Mouse (Mus musculus): ENCODE data around the gene Flna.

Gene Flna

DNA sequence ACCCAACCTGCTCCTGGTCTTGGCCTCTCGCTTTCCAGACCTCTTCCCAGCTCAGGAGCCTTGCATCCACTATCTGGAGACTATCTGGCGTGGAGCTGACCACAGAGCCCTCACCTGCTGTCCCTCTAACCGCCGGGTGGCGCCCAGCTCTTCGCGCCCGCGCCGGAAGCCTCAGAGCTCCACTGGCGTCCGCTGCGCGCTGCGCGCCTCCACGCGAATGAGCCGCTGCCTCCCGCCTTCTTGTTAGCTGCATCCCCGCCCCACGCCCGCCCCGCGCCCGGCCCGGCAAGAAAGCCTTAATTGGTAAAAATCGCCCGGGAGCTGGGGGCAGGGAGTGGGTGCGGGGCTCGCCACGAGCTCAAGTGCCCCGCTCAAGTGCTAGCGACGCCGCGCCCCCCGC is at the start of gene Flna:
Gene Flna, minus strand, starts transcription at position 206 of the 400 bp plus-strand sequence.
- CTCF ChIA-PET = interaction anchor here (0.5 kb wide), 1 partner anchor 16 kb away, joined by 3 read pairs; no protein-coding TSS in a partner anchor

DNA sequence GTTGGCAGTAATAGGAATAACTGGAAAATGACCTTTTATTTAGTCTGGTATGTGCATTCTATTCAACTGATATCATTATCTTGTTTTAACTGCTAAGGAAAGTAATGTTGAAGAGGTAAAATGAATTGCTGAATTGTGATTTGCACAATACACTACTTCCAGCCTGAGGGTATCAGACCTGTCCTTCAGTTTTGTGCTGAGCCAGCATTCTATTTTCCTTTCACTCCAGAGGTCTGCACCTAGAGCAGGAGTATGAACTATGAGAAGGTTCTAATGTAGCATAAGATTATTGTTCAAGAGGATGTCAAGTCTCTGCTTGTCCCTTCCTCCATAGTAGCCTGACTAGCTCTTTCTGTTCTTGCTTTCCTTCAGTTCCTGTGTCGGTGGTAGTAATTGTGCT is 48.7 kb upstream of the Flna start:
- CTCF ChIA-PET = no interaction called here

DNA sequence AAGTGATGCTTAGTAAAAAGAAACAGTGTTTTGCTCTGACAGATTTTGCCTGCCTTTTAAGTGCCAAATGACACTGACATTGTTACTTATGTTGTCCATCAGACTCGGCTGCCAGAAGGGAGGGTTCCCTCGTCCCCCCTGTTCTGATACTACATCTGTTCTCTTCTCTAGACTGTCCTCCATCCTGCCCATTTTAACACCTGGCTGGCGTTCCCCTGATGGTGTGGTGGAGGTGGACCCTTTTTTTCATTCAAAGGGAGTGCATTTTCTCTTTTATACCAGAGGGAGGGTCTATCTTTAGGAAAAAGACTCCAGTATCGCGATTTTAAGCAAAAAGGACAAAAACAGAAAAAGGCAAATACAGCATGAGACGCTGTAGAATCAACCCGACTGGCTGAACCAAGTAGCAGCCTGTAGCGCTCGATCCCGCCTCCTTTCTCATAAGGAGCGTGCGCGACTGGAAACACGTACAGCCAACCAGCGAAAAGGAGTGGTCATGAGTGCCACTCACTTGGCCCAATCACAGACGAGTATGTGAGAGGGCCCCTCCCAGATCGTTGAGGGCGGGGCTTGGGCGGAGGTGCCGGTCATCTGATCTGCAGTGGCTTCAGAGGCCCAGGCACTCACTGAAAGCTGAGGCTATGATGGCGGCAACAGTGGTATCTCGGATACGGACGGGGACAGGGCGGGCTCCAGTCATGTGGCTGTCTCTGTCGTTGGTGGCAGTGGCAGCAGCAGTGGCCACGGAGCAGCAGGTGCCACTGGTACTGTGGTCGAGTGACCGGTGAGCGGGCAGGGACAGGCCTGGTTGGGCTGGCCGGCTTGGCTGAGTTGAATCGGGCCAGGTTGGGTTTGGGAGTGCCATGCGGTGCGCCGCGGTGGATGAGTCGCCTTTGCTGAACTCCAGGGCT is 47.2 kb upstream of the Flna start, which contains the start of gene Atp6ap1:
Gene Atp6ap1, plus strand, starts transcription at position 560 of the 911 bp plus-strand sequence.
- CTCF ChIA-PET = interaction anchor here (0.5 kb wide), 1 partner anchor 133 kb away, joined by 4 read pairs; no protein-coding TSS in a partner anchor

DNA sequence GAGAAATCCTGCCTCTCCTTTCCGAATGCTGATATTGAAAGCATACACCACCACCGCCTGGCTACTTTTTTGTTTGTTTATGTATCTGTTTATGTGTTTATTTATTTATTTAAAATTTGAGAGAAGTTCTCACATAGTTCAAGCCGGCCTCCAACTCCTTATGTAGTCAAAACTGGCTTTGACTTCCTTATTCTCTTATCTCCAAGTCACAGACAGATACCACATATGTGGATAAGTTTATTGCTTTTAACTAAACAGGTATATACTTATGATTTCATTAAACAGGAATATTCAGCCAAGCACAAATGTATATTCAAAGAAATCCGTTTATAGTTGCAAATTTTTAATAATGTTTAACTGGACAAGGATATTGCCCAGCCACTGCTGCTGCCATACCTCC is 43.8 kb upstream of the Flna start:
- CTCF ChIA-PET = no interaction called here

DNA sequence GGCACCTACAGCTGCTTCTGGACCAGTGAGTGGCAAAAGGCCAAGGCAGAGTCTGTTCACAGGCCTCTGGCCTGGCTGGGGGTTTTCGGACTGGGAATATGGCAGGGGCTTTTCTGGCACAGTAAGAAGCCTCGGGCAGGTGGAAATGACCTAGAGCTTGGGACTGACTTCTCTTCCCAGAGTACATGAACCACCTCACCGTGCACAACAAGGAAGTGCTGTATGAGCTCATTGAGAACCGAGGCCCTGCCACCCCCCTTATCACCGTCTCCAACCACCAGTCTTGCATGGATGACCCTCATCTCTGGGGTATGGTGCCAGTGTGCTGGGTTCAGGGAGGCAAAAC is 33.4 kb upstream of the Flna start:
- CTCF ChIA-PET = no interaction called here

DNA sequence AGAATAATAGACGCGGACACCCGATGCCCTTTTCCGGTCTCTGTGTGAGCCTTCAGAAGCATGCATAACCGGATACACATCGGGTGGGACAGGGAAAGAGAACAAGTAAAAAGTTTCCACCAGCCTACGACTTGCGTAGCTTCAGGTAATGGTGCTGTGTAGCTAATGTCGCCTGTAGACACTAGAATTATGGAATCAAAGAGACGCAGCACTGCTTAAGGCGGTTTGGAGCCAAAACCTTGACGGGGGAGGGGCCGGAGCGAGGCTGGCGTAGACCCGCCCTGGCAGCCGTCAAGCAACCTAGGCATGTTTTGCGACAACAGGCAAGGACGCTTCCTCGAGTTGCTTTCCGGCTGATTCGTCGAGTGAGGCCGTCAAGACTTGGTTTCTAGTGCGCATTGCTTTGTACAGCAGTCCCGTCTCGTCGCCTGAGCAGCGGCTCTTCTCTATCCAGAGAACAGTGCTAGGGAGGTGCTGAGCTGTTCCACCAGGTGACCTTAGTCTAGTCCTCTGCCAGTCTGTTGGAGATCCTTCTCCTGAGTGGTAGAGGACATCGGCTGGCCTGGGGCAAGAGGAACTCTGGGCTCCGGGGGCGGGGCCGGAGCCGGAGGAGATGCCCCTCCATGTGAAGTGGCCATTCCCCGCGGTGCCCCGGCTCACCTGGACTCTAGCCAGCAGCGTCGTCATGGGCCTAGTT is 32.9 kb upstream of the Flna start:
- CTCF ChIA-PET = no interaction called here

DNA sequence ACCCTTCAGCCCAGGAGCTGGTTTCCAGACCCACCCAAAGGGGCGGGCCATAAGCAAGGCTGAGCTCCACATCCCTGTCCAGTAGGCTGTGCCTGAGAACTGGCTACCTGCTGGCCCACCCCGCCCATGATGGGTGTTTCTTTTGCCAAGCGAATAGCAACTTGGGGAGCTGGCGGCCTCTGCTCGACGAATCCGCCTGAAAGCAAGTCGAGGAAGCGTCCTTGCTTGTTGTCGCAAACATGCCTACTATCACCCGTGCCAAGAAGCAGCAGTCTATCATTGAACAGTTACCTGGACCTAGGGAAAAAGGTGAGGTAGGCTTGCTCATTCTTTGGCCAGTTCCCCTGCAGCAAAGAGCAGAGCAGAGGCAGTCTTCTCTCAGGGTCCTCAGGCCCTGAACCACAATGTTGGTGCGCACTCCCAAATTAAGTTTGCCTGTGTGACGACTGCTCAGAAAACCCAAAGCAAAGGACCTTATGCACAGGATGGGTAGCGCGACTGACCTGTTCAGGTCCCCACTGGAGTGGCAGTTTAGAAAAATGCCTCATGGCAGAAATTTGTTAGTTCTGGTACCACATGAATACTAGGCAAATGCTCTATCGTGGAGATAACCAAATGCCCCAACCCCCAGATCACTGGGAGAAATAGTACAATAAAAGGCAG is 32.2 kb upstream of the Flna start, which contains the start of the genes Taz and Dnase1l1:
Gene Taz, plus strand, starts transcription at position 181 of the 663 bp plus-strand sequence.
Gene Dnase1l1, minus strand, starts transcription at position 606 of the 663 bp plus-strand sequence.
- CTCF ChIA-PET = interaction anchor here (1.2 kb wide), 1 partner anchor 11 kb away, joined by 4 read pairs; the partner anchor contains the start of gene Rpl10

DNA sequence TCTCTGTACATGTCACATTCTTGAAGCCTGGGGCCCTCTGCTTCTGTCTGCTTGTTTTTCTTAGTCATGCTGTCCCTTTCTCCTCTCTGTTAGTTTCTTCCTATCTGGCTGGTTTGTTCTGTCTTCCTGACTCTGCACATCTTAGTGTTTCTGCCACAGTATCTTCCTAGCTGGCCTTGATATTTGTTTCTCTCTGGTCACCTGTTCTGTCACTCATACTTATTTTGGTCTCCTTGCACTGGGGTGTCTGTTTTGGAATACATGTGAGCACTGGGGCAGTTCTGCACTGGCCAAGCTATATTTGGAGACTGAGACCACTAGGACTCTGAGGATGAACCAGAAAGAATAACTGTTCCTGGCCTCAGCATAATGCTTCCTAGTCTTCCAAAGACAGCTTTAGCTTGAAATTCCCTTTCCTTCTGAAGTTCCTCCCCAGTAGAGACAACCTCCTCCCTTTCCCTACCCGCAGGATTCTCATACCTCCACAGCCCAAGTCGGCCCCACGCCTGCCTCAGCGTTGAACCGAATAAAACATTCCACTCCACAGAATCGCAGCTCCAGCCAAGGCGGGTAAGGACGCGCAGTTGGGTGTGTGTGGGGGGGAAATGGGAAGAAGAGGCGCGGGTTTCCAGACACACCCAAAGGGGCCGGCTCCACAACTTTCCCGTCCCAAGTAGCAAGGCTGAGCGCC is 31.6 kb upstream of the Flna start:
- CTCF ChIA-PET = interaction anchor here (1.2 kb wide), 1 partner anchor 10 kb away, joined by 4 read pairs; the partner anchor contains the start of gene Rpl10

DNA sequence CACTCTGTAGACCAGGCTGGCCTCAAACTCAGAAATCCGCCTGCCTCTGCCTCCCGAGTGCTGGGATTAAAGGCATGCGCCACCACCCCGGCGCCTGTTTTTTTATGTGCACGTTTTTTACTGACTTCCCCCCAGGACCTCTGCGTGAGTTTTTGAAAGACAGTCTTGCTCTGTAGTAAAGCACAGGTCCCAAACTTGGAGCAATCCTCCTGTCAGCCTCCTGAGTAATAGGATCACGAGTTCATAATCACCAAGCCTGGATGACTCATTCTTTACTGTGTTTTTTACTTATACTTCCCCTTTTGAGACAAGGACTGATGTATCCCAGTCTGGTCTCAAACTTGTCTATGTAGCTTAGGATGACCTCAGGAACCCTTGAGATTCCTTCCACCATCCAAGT is 28.3 kb upstream of the Flna start:
- CTCF ChIA-PET = no interaction called here

DNA sequence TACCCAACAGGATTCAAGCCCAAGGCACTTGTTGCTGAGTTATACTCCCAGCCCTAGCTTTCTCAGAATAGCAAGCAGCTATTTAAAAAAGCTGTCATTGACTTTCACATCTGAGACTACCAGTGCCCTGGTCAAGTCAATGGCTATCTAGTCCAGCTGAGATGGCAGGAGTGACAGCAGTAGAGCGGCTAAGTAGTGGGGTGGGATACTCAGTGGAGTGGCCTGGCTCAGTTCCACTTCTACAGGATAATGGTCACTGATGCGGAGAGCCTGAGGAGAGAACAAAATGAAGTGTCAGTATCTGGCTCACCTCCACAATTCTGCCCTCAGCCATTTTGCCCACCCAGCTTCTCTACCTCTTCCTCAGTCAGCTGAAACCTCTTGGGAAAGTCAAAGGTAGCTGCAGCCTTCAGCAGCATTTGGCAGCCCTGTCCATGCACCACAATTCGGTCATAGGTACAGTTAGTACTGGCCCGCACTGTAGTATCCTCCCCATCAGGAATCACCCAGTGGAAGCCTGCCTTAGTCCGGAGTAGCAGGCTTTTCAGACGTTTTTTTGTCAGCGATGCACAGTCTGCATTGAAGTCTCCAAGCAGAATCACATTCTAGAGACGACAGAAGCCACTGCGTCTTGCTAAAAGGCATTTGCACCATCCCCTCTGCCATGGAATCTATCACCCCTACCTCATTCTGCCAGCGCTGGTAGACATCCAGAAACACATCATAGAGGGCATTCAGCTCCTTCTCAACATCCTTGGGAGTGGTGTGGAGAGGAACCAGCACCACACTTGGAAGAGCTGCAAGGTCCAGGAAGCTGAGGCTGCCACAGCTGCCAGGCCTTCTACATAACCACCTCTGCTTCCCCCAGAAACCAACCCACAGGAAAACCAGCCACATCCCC is 24.1 kb upstream of the Flna start:
- CTCF ChIA-PET = interaction anchor here (0.6 kb wide), 1 partner anchor 929 kb away, joined by 3 read pairs; no protein-coding TSS in a partner anchor

DNA sequence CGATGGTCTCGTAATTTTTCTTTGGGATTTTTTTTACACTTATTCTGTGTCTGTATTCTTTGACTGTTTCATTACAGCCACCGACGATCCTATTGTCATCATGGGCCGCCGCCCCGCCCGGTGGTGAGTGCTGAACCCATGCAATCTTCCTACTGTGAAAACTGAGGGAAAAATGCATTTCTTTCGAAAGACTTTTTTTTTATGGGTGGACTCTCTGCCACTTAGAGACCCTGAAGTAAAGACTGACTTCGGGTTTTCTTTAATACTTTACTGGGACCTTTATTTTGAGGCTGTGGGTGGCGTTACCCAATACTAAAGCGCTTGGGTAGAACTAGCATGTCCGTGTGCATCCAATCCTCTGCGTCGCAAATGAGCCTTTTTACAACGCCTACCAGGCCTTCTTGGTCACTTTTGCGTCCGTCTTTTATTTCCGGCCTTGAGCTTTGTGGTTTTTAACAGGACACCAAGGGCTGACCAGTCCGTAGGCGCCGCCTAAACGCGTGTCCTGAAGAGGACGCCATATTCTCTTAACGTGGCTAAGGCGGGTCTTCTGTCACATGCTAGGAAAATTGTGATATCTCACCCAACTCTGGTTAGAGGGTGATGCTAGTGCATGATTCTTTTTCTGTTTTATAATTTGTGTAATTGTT is 21.4 kb upstream of the Flna start:
- CTCF ChIA-PET = interaction anchor here (0.6 to 1.3 kb wide), 4 partner anchors 10 to 158 kb away, joined by 3 to 4 read pairs (median 3); partner anchors contain the start of gene G6pdx

DNA sequence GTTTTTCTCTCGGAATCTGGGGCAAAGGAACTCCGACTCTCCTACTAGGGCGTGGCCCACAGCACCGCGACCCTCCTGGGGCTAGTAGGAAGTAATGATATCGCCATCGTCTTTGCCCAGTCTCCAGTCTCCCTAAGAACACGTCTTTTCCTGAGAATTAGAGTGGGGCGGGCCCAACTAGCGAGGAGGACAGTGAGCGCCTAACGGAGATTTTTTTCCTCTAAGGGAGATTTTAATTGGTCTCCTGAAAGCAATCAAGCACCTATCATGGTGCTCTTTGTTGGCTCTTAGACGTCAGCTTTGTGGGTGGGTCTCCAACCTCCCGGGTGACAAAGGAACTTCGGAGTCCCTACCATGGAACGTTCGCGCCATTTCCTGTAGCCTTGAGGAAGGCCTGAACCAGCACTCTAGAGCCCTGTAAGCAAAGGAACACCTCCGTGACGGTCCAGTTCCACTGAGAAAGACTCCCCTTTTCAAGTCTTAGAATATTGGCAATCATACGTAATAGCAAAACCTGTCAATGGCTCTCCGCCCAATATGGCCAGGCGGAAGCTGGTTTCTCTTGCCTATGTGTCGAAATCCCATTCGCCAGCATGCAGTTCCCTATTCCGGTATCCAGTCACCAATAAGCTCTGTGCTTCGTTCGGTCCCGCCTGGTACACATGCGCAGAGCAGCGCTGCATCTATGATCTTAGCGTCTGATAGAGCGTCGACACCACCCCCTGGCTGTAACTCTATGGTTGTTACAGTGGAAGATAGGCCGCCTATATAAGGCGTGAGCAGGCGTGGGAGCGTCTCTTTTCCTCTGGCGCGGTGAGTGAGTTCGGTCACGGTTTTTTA is 20.7 kb upstream of the Flna start, which contains the start of gene Rpl10:
Gene Rpl10, plus strand, starts transcription at position 751 of the 840 bp plus-strand sequence.
- CTCF ChIA-PET = interaction anchor here (1.1 to 1.3 kb wide), 2 partner anchors 11 to 25 kb away, joined by 3 to 4 read pairs; no protein-coding TSS in a partner anchor

DNA sequence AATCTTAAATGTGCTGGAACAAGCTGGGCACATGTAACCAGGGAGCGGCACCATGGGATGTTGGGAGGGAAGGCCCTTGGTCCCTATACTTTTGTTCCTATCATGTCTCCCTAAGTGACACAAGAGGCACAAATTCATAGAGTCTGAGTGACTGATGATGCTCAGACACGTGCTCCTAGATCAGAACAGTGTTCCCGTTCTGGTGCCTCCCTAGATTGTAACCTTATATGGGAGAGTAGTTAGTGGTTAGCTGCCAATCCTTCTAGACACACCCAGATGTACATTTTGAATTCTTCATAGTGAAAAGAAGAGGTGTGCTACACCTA is 20.1 kb upstream of the Flna start:
- CTCF ChIA-PET = no interaction called here

DNA sequence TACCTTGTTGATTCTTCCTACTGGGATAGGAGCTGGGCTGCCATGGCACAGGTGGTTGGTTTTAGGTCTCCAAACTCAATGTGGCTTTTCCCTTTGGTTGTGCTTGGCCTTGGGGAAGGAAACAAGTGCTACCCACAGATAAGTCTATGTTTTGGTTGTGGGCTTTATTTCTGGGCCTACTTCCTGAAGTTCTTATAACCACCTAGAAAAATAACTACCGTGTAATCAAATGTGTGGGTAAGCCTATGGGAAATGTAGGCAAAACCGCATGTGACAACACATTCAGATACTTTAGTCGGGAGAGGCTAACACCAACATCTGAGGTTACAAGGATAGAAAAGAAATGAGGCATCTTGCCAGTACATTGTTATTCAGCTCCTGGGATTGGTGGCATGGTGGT is 8.1 kb upstream of the Flna start:
- CTCF ChIA-PET = no interaction called here

DNA sequence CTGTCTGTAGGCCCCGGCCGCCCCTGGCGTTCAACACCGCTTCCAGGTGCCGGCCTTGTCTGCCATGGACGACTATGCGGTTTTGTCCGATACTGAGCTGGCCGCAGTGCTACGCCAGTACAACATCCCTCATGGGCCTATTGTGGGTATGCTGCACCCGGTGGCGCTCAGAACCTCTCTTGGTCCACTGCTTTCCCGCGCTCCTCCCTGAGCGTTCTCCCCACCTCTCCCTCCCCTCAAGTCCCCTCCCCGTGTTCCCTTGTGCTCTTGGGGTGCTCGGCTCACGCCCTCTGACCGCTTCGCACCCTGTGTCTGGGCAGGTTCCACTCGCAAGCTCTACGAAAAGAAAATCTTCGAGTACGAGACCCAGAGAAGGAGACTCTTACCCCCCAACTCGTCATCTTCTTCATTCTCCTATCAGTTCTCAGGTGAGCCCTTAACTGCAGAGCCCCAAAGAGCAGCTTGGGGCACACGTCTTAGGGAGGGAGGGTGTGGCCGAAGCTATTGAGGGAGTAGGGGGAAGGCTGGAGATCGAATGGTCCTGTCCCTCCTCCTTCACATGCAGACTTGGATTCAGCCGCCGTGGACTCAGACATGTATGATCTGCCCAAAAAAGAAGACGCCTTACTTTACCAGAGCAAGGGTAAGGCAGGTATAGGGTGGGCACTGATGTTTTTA is 5.4 kb upstream of the Flna start:
- CTCF ChIA-PET = no interaction called here

DNA sequence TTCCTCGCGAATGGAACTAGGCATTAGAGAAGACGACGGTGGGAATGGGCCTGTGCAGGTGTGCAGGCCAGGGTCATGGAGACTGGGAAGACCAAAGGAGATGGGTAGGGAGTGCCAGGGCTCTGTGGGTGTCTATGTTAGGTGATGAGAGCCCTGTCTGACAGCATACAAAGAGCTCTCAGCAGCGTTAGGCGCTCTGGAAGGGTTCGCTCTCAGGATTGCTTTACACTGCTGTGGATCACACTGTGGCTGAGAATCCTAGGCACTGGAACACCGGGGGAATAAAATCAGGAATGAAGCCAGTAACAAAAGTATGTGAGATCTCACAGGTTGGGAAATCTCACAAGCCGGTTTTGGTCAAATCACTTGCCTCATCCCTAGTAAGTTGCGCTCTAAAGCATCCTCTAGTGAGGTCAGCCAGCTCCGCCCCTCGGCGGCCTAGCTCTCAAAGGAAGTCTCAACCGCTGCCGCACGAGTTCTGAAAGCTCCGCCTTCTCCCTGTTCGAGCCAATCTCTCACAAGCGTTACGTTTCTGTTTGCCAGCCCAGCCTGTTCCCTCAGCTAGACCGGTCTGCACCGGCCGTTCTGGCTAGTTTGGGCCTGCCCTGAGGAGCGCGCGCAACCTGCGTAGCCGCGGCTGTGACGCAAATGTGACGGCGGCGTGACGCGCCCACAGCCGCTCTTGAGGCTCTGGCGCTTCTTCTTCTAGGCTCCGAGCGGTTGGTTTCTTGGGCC is 4.7 kb upstream of the Flna start, which contains the start of gene Emd:
Gene Emd, plus strand, starts transcription at position 535 of the 735 bp plus-strand sequence.
- CTCF ChIA-PET = no interaction called here

DNA sequence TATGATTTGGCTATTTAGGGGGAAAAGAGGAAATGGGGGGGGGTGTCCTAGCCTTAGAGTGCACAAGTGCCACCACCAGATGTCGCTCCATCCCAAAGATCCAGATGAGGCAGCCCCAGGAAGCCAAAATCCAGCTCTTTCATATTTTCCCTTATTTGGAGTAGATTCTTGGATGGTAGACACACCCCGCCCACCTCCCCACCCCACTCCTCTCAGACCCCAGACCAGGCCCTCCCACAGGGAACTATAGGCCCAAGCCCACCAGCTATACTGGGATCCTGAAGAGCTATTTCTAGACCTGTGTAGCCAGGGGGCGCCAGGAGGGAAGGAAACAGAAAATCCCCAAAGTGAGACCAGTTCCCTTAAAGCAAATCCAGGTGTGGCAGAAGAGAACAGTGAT is 969 bp downstream of the Flna start:
- CTCF ChIA-PET = interaction anchor here (0.6 kb wide), 2 partner anchors 162 to 164 kb away, joined by 4 to 8 read pairs; no protein-coding TSS in a partner anchor

All from spleen, embryonic (tissue).